Mouse (Mus musculus): ENCODE data around the gene Trak1. TPM values are rescaled to one million over a fixed set of nuclear protein-coding genes. Genes with fewer than 3 reads are reported as not detected.

Gene Trak1
- polyA plus RNA-seq, 1 experiment from 2014 or later, result 43.0 TPM

GRCm38 (mm10) chr9:121505346-121505745 lies 208.0 kb downstream of the Trak1 start:
- no peak for ATAC-seq (ENCODE audit: low FRiP score)
- no peaks in the 10 kb centered on the region for H3K27me3 ChIP-seq
- H3K9ac ChIP-seq, result no peak overlapping the region
- H3K4me2 ChIP-seq, result no peak overlapping the region
- H3K27ac ChIP-seq, result no peak overlapping the region
- no peaks in the 10 kb centered on the region for H3K9me3 ChIP-seq
- H3K36me3 ChIP-seq, result no peaks in the 10 kb centered on the region
- WGBS, result 97% methylated on average over 8 of the region's 8 CpGs
- H3K4me1 ChIP-seq (replicated peaks), result no peaks in the 10 kb centered on the region
- H3K4me3 ChIP-seq, result no peak overlapping the region

- Histone ChIP-seq H3K9me3 (no peaks in the 10 kb centered on the region), H3K27ac (no peak overlapping the region), H3K36me3 (no peaks in the 10 kb centered on the region), H3K9ac (no peak overlapping the region), H3K4me2 (no peak overlapping the region), H3K4me3 (no peak overlapping the region), H3K27me3 (no peaks in the 10 kb centered on the region), H3K4me1 (replicated peaks) (no peaks in the 10 kb centered on the region)
- no peak for ATAC-seq (ENCODE audit: low FRiP score)
- 69% methylated on average over 8 of the region's 8 CpGs for WGBS
Measured at GRCm38 (mm10) chr9:121506478-121507180, 209.3 kb downstream of the Trak1 start.

- Histone ChIP-seq H3K27me3 (no peaks in the 10 kb centered on the region), H3K27ac (no peak overlapping the region), H3K4me3 (no peak overlapping the region), H3K4me2 (no peak overlapping the region), H3K4me1 (replicated peaks) (no peaks in the 10 kb centered on the region), H3K9ac (no peak overlapping the region), H3K36me3 (no peaks in the 10 kb centered on the region), H3K9me3 (no peaks in the 10 kb centered on the region)
- no peak for ATAC-seq (ENCODE audit: low FRiP score)
- WGBS, result 97% methylated on average over 4 of the region's 4 CpGs
Measured at GRCm38 (mm10) chr9:121511911-121512310, 214.6 kb downstream of the Trak1 start.

GRCm38 (mm10) chr9:121514462-121514861 lies 217.2 kb downstream of the Trak1 start:
- no peak overlapping the region for H3K4me2 ChIP-seq
- 88% methylated on average over 5 of the region's 5 CpGs for WGBS
- no peak overlapping the region for H3K27ac ChIP-seq
- ATAC-seq (ENCODE audit: low FRiP score), result no peak
- no peaks in the 10 kb centered on the region for H3K9me3 ChIP-seq
- H3K36me3 ChIP-seq, result no peaks in the 10 kb centered on the region
- no peaks in the 10 kb centered on the region for H3K4me1 ChIP-seq (replicated peaks)
- H3K4me3 ChIP-seq, result no peak overlapping the region
- H3K9ac ChIP-seq, result no peak overlapping the region
- H3K27me3 ChIP-seq, result no peaks in the 10 kb centered on the region

GRCm38 (mm10) chr9:121520047-121520446 lies 222.7 kb downstream of the Trak1 start:
- WGBS, result 83% methylated on average over 5 of the region's 5 CpGs
- Histone ChIP-seq H3K9ac (no peak overlapping the region), H3K9me3 (no peaks in the 10 kb centered on the region), H3K4me3 (no peak overlapping the region), H3K27ac (no peak overlapping the region), H3K27me3 (no peaks in the 10 kb centered on the region), H3K36me3 (no peaks in the 10 kb centered on the region), H3K4me1 (replicated peaks) (no peaks in the 10 kb centered on the region), H3K4me2 (no peak overlapping the region)
- ATAC-seq (ENCODE audit: low FRiP score), result no peak

Other genes with a start within 250 kb of the Trak1 start
- gene Ulk4, start 20.3 kb upstream of the Trak1 start, polyA plus RNA-seq (2015; fragmentation: Nextera tagmentation; extraction: Ambion mirVana), result 106 and 109 TPM in 2 replicates
- gene Cck, start 198.2 kb downstream of the Trak1 start, polyA plus RNA-seq (2015; fragmentation: Nextera tagmentation; extraction: Ambion mirVana), result 7.7 and 15.1 TPM in 2 replicates